Mouse (Mus musculus) embryonic facial prominence, embryonic 12.5 days (tissue): ENCODE measurements around the gene Bmper. TPM values are rescaled to one million over a fixed set of nuclear protein-coding genes. Genes with fewer than 3 reads are reported as not detected.

Experiments used
- ATAC-seq: fragments of 200-750 bp; cut with Nextera tagmentation; 2 replicates; pipeline ENCODE4 v1.8.0; 2017; ENCODE audit not compliant: insufficient number of reproducible peaks, insufficient read depth, low FRiP score, low TSS enrichment
- H3K27ac ChIP-seq: fragments of 300-500 bp; sonication (generic); 2 replicates; pipeline ENCODE4 v1.5.1; 2016; ENCODE audit warnings: mild to moderate bottlenecking
- H3K27me3 ChIP-seq: fragments of 300-500 bp; sonication (generic); 2 replicates; pipeline ENCODE4 v1.6.1; 2016; ENCODE audit warnings: mild to moderate bottlenecking, moderate library complexity
- H3K36me3 ChIP-seq: fragments of 300-500 bp; sonication (generic); 2 replicates; pipeline ENCODE4 v1.6.1; 2016; ENCODE audit warnings: mild to moderate bottlenecking
- H3K4me1 ChIP-seq: fragments of 300-500 bp; sonication (generic); 2 replicates; pipeline ENCODE4 v1.6.1; 2016
- H3K4me2 ChIP-seq: fragments of 300-500 bp; sonication (generic); replicated peaks from 2 replicates; pipeline ENCODE4 v1.6.1; 2016; ENCODE audit warnings: mild to moderate bottlenecking, moderate library complexity
- H3K4me3 ChIP-seq: fragments of 300-500 bp; sonication (generic); 2 replicates; pipeline ENCODE4 v1.5.1; 2016; ENCODE audit warnings: mild to moderate bottlenecking
- H3K9ac ChIP-seq: fragments of 300-500 bp; sonication (generic); 2 replicates; pipeline ENCODE4 v1.6.1; 2016; ENCODE audit warnings: mild to moderate bottlenecking, moderate library complexity
- H3K9me3 ChIP-seq: fragments of 300-500 bp; sonication (generic); 2 replicates; pipeline ENCODE4 v1.6.1; 2016; ENCODE audit warnings: mild to moderate bottlenecking, moderate library complexity
- WGBS: fragments of 180-500 bp; shearing (Covaris S2); methylation state at CpG from one replicate; pipeline ENCODE4 v1.1.7; 2016; 5-methylcytosine and 5-hydroxymethylcytosine counted together
- polyA plus RNA-seq: library from polyadenylated mRNA; unstranded; fragments of >200 nt; fragmentation: Nextera tagmentation; extraction: Ambion mirVana; gene quantifications from 2 replicates; pipeline ENCODE4 v1.2.1, GENCODE M21; 2016

Gene Bmper
- polyA plus RNA-seq, 1 experiment from 2014 or later, result 23.8 TPM

DNA sequence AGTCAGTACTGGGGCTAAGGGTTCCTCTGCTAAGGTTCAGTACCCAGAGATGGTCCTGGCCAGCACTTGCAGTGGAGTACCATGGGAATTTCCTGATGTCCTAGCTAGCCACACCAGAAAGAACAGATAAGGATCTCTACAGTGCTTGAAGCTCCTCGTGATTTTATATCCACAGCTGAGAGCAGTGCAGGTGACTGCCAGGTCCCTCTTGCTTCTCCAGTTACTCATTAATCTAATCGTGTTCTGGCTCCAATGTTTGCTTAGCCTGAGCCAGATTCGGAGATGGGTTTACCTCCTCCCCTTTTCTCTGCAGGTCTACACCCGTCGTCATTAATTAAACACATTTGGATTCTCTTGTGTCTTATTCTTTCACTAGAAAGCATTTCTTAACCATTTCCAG, 230.4 kb downstream of the Bmper start:
- no peaks in the 10 kb centered on the region for H3K27me3 ChIP-seq
- no peaks in the 10 kb centered on the region for H3K9me3 ChIP-seq
- H3K36me3 ChIP-seq, result no peaks in the 10 kb centered on the region
- no peak overlapping the region for H3K4me2 ChIP-seq
- no peak for ATAC-seq
- H3K4me1 ChIP-seq, result 0 out of 2 replicates have a peak, but pooled peaks cover 6% of the 10 kb centered on the region
- no peak overlapping the region for H3K27ac ChIP-seq
- 38% methylated on average over 5 of the region's 5 CpGs for WGBS
- H3K9ac ChIP-seq, result no peak overlapping the region
- H3K4me3 ChIP-seq, result no peak overlapping the region

DNA sequence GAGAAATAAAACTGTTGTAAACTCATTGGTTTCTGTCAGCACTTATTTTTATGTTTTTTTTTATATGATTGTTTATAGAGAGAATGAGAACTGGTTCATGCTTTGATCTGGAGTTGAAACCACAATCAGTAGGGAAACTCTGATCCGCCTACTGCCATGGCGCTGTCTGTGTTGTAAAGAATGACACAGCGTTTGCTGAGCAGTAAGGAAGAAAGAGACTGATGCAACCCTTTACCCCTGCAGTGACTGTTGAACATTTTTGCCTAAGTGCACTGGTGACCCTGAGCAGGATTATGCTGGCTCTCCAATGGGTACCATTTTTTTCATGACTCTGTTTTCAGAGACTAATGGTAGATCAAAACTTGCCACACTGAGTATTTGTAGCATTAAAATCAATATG, 234.3 kb downstream of the Bmper start:
- Histone ChIP-seq H3K4me1 (peaks cover 4% of the 10 kb centered on the region; the same call in 1 of the 2 replicates), H3K4me3 (no peak overlapping the region), H3K9ac (no peak overlapping the region), H3K27me3 (no peaks in the 10 kb centered on the region), H3K9me3 (no peaks in the 10 kb centered on the region), H3K36me3 (no peaks in the 10 kb centered on the region), H3K27ac (no peak overlapping the region), H3K4me2 (no peak overlapping the region)
- WGBS, result 84% methylated on average over 3 of the region's 3 CpGs
- no peak for ATAC-seq

DNA sequence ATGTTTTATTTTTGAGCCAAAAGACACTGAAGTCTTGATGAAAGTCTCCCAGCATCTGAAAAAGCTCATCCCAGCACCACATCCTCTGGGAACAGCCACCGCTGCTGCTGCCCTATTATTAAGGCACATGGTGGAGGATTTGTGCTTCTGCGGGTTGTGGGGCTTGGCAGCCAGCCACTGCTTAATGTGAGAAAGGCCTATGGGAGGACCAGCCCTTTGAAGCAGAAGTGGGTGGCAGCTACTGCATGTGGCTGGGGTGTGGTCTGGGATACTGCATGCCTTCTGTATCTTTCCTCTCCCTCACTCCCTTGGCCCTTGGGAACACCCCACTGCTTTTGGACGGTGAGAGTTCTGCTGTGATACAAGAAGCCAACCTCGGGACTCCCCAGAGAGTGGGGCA, 237.8 kb downstream of the Bmper start:
- no peak overlapping the region for H3K4me2 ChIP-seq
- H3K4me1 ChIP-seq, result no peaks in the 10 kb centered on the region; the same call in 1 of the 2 replicates
- H3K9me3 ChIP-seq, result no peaks in the 10 kb centered on the region
- no peaks in the 10 kb centered on the region for H3K27me3 ChIP-seq
- whole genome bisulfite sequencing, result 57% methylated on average over 4 of the region's 4 CpGs
- H3K9ac ChIP-seq, result no peak overlapping the region
- no peak overlapping the region for H3K4me3 ChIP-seq
- no peak overlapping the region for H3K27ac ChIP-seq
- no peak for ATAC-seq
- no peaks in the 10 kb centered on the region for H3K36me3 ChIP-seq

DNA sequence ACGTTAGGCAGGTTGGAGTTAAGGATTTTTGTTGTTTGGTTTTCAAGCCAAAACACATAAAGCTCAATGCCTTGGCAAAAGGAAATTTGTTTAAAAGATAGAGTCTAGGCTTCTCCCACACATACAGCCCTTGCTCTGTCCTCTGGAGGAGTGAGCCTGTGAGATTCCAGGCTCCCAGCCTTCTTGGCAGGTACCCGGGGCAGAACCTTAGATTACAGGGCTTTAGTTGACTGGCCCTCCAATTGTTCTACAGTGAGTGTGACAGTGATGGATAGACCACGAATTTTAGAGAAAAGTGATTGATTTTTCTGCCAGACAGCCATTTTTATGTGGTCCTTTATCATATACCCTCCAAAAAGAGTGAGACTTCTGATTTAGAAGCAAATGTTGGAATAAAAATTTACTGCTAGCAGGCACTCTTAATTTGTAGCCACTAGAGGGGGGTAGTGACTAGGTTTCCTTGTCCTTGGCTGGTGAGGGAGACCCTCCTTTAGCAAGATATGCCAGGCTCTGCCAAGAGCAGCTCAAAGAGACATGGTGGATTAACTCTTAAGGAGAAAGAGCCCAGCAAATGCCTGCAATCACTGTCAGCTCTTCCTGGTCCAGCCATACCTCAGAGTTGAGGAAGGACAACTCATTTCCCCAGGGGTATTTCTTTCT, 240.2 kb downstream of the Bmper start:
- Histone ChIP-seq H3K27me3 (no peaks in the 10 kb centered on the region), H3K4me2 (no peak overlapping the region), H3K4me1 (no peaks in the 10 kb centered on the region; the same call in 1 of the 2 replicates), H3K9ac (no peak overlapping the region), H3K9me3 (no peaks in the 10 kb centered on the region), H3K36me3 (no peaks in the 10 kb centered on the region), H3K4me3 (no peak overlapping the region), H3K27ac (no peak overlapping the region)
- ATAC-seq, result no peak
- WGBS, result 47% methylated on average over 3 of the region's 3 CpGs

DNA sequence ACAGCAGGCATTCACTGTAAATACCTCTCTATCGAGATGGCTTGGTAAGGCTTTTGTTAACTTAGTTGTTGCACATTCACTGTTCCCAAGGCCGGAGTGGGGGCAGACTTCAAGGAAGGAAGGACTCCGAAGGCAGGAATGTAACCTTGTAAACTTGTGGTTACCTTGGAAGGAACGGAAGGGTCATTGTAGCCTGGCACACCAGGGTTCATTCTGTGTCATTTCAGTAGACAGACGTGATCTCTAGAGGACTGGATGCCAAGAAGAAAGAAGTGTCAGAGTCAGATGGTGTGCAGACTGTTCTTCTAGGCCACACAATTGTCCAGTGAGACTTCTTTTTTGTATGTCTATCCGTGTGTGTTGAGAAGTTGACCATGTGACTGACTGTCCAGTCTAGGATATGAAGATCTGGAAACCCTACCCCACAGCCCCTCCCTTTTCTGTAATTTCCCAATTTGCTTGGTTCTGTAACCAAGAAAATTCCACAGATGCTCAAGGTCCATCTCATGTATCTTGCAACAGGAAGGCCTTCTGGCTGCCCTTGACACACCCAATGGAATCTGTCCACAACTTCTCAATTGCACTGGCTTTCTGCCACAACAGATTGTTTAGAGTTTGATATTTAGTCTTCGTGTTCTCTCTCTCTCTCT, 242.2 kb downstream of the Bmper start:
- Histone ChIP-seq H3K4me1 (no peaks in the 10 kb centered on the region; the same call in 1 of the 2 replicates), H3K27ac (no peak overlapping the region), H3K36me3 (no peaks in the 10 kb centered on the region), H3K4me2 (no peak overlapping the region), H3K9ac (no peak overlapping the region), H3K9me3 (no peaks in the 10 kb centered on the region), H3K4me3 (no peak overlapping the region), H3K27me3 (no peaks in the 10 kb centered on the region)
- WGBS, result 76% methylated on average over 7 of the region's 7 CpGs
- ATAC-seq, result no peak

DNA sequence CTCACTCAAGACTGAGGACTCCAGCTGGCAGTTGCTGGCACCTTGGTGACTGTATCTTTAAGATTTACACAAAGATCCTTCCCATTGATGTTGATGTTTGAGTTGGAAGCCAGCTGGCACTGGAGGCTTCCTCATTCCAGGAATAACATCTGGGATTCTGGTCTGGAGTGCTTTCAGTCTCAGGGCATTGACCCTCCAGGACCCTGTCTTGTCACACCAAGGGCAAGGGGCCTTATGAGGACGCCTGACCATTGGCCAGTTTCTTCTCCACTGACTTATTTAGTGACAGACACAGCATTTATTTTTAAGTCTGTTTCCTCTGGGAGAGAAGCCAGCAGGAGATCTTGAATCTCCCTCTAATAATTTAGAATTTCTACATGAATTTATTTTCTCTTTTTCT, 247.0 kb downstream of the Bmper start:
- H3K9me3 ChIP-seq, result no peaks in the 10 kb centered on the region
- H3K27me3 ChIP-seq, result no peaks in the 10 kb centered on the region
- H3K4me3 ChIP-seq, result no peak overlapping the region
- H3K27ac ChIP-seq, result no peak overlapping the region
- H3K4me2 ChIP-seq, result no peak overlapping the region
- no peak overlapping the region for H3K9ac ChIP-seq
- WGBS, result 48% methylated on average over 1 of the region's 1 CpGs
- peaks cover 7% of the 10 kb centered on the region; the same call in 1 of the 2 replicates for H3K4me1 ChIP-seq
- no peaks in the 10 kb centered on the region for H3K36me3 ChIP-seq
- no peak for ATAC-seq

DNA sequence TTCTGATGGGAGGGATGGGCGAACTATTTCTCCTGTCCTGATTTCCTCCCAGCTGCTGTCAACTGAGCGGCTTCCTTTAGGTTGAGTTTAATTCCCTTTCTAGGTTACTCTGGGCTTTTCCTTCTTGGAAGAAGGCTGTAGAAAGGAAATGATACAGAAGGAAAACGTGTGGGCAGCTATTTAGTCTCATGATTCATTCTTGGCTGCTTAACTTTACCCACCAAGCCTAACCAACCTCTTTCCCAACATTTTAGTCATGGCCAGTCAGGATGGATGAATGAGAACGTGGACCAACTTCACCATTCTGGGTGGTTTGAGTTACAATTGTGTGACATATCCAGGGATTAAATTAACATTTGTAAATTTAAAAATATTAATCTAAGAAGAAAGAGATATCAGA, 263.0 kb downstream of the Bmper start:
- Histone ChIP-seq H3K27ac (no peak overlapping the region), H3K4me3 (no peak overlapping the region), H3K4me2 (no peak overlapping the region), H3K36me3 (no peaks in the 10 kb centered on the region), H3K9me3 (no peaks in the 10 kb centered on the region), H3K27me3 (no peaks in the 10 kb centered on the region), H3K4me1 (no peaks in the 10 kb centered on the region), H3K9ac (no peak overlapping the region)
- 77% methylated on average over 4 of the region's 4 CpGs for WGBS
- ATAC-seq, result no peak

DNA sequence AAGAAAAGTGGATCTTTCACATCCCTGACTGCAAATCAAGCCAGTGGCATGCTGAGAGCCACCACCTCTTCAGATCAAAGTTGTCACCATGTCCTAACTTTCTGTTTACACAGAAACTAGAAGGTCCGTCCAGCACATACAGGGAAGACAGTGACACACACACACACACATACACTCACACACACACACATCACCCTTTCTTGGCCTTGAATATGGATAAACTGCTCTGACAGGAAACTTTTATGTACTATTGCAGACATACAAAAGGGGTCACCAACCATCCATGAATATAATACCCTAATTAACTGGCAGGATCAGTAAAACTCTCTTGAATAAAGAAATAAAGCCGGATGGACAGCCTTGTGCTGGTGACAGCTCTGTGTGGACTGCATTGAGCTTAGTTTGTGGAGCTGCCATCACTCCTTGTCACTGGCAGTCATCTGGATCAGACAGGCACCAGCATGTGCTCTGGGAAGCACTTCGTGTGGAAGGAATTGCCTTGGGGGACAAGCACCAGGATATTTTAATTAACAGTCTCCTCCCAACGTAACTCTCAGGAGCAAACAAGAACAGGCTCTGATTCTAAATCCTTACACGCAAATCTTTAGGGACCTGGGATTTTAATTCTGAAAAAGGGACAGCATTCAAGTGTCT, 264.0 kb downstream of the Bmper start:
- H3K4me1 ChIP-seq, result no peaks in the 10 kb centered on the region
- H3K9ac ChIP-seq, result no peak overlapping the region
- no peak overlapping the region for H3K4me3 ChIP-seq
- no peak overlapping the region for H3K27ac ChIP-seq
- no peak overlapping the region for H3K4me2 ChIP-seq
- H3K36me3 ChIP-seq, result no peaks in the 10 kb centered on the region
- 16% methylated on average over 5 of the region's 5 CpGs for WGBS
- H3K9me3 ChIP-seq, result no peaks in the 10 kb centered on the region
- no peaks in the 10 kb centered on the region for H3K27me3 ChIP-seq
- no peak for ATAC-seq

DNA sequence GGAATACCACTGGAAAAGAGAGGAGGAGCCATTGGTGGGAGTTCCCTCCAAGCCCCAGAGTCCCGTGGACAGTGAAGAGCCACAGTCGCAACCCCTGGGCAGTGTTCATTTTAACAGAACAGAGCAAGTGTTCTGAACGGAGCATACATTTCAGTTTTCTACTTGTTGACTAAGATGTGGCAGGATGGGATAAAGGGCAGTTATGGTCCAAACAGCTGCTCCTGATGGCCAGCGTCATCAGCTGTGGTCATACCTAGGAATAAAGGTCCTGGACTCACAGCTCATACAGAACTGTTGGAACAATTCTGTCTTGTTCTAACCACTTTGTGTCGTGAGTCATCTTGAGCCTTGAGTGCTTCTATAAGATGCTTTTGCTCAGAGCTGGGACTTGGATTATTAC, 265.4 kb downstream of the Bmper start:
- ATAC-seq, result no peak
- H3K4me2 ChIP-seq, result no peak overlapping the region
- WGBS, result 88% methylated on average over 5 of the region's 5 CpGs
- H3K27me3 ChIP-seq, result no peaks in the 10 kb centered on the region
- no peaks in the 10 kb centered on the region for H3K9me3 ChIP-seq
- no peaks in the 10 kb centered on the region for H3K4me1 ChIP-seq
- H3K9ac ChIP-seq, result no peak overlapping the region
- H3K27ac ChIP-seq, result no peak overlapping the region
- H3K36me3 ChIP-seq, result no peaks in the 10 kb centered on the region
- H3K4me3 ChIP-seq, result no peak overlapping the region

DNA sequence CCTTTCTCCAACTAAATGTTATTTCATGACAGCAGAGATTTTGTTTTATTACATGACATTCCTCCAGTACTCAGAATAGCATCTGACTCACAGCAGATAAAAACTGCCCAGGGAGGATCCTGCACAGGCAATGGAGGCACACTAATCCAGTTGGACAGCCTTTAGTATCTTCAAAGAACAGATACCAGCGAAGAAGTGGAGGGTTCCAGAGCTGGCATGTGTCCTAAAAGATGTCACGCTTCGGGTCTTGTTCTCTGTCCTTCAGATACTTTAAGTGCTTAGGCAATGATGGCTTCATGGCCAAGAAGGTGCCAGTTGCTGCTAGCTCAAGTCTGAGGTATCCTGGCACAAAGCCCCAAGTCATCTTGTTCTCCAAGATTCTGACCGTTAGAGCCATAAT, 272.5 kb downstream of the Bmper start:
- H3K4me1 ChIP-seq, result no peaks in the 10 kb centered on the region
- WGBS, result 88% methylated on average over 4 of the region's 4 CpGs
- H3K9ac ChIP-seq, result no peak overlapping the region
- H3K36me3 ChIP-seq, result no peaks in the 10 kb centered on the region
- no peak overlapping the region for H3K4me3 ChIP-seq
- no peak for ATAC-seq
- no peak overlapping the region for H3K27ac ChIP-seq
- no peaks in the 10 kb centered on the region for H3K27me3 ChIP-seq
- H3K9me3 ChIP-seq, result no peaks in the 10 kb centered on the region
- no peak overlapping the region for H3K4me2 ChIP-seq

DNA sequence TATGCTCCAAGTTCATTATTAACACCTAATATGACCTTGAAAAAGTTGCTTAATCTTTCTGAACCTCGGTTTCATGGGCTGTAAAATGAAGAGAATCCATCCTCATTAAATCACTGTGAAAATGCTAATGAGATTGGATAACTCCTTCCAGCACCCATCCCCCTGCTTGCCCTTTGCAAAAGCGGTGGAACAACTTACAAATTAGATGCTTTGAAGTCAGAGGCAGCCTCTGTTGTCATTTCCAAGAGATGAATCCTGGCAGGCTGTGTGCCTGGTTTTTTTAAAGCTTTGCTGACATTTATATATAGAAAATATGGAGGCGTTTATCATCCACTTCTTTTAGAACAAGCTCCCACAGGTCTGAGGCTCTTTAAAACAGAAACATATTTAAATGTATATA, 274.8 kb downstream of the Bmper start:
- Histone ChIP-seq H3K4me2 (no peak overlapping the region), H3K36me3 (no peaks in the 10 kb centered on the region), H3K27ac (no peak overlapping the region), H3K9ac (no peak overlapping the region), H3K4me3 (no peak overlapping the region), H3K4me1 (no peaks in the 10 kb centered on the region), H3K27me3 (no peaks in the 10 kb centered on the region), H3K9me3 (no peaks in the 10 kb centered on the region)
- no peak for ATAC-seq
- WGBS, result 37% methylated on average over 3 of the region's 3 CpGs

DNA sequence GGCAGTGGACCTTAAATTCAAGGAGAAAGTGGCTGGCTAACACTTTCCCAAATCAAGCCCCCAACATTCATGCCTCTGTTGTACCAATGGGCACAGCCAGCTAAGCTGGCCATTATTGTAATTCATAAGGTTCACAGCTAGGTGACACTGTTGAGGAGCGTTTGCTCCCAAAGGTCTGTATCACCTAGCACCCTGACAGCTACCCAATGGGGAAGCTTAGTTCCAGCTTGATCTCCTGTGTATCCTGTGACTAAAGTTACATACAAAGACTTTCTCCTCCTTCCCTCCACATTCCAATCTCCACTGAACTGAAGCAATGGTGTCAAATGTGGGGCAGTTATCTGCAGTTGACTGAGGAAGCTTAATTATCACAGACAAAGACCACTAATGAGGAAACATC, 311.0 kb downstream of the Bmper start:
- Histone ChIP-seq H3K27me3 (no peaks in the 10 kb centered on the region), H3K4me1 (no peaks in the 10 kb centered on the region), H3K27ac (no peak overlapping the region), H3K4me3 (no peak overlapping the region), H3K4me2 (no peak overlapping the region), H3K36me3 (no peaks in the 10 kb centered on the region), H3K9me3 (no peaks in the 10 kb centered on the region), H3K9ac (no peak overlapping the region)
- no peak for ATAC-seq
- 18% methylated on average over 1 of the region's 1 CpGs for WGBS
